Mouse (Mus musculus) lung, embryonic 16.5 days (tissue): ENCODE results near the gene Endog. TPM values are rescaled to one million over a fixed set of nuclear protein-coding genes. Genes with fewer than 3 reads are reported as not detected.
"Not testable (repeated sequence)": the region's sequence is repeated elsewhere in the genome, so short reads cannot be mapped to it uniquely, and the experiment has no call there.

Source experiments
- ATAC-seq: fragments of 200-750 bp; cut with Nextera tagmentation; 2 replicates; pipeline ENCODE4 v1.8.0; 2017; ENCODE audit warnings: low read depth, mild to moderate bottlenecking, moderate library complexity
- H3K27ac ChIP-seq: fragments of 300-500 bp; sonication (generic); 2 replicates; pipeline ENCODE4 v1.5.1; 2014; ENCODE audit warnings: mild to moderate bottlenecking, control low read depth, low read length
- H3K27me3 ChIP-seq: fragments of 300-500 bp; sonication (generic); 2 replicates; pipeline ENCODE4 v1.6.1; 2014; ENCODE audit warnings: low read depth, low read length, mixed read lengths; ENCODE audit not compliant: control insufficient read depth, insufficient read depth
- H3K36me3 ChIP-seq: fragments of 300-500 bp; sonication (generic); 2 replicates; pipeline ENCODE4 v1.6.1; 2014; ENCODE audit warnings: low read length; ENCODE audit not compliant: control insufficient read depth, insufficient read depth
- H3K4me1 ChIP-seq: fragments of 300-500 bp; sonication (generic); replicated peaks from 2 replicates; pipeline ENCODE4 v1.6.1; 2014; ENCODE audit warnings: low read length, mixed read lengths; ENCODE audit not compliant: control insufficient read depth, insufficient read depth
- H3K4me2 ChIP-seq: fragments of 300-500 bp; sonication (generic); 2 replicates; pipeline ENCODE4 v1.6.1; 2014; ENCODE audit warnings: low read depth, low read length, control low read depth
- H3K4me3 ChIP-seq: fragments of 300-500 bp; sonication (generic); 2 replicates; pipeline ENCODE4 v1.5.1; 2014; ENCODE audit warnings: mild to moderate bottlenecking, low read length, control low read depth
- H3K9ac ChIP-seq: fragments of 300-500 bp; sonication (generic); 2 replicates; pipeline ENCODE4 v1.6.1; 2014; ENCODE audit warnings: low read length, control low read depth
- H3K9me3 ChIP-seq: fragments of 300-500 bp; sonication (generic); 2 replicates; pipeline ENCODE4 v1.6.1; 2016; ENCODE audit warnings: low read length; ENCODE audit not compliant: control insufficient read depth
- WGBS: fragments of 180-500 bp; shearing (Covaris S2); extraction: QIAGEN DNeasy Blood & Tissue Kit; methylation state at CpG from one replicate; pipeline ENCODE4 v1.1.7; 2014; 5-methylcytosine and 5-hydroxymethylcytosine counted together
- polyA plus RNA-seq: library from polyadenylated mRNA; unstranded; fragments of >200 nt; fragmentation: Nextera tagmentation; extraction: Ambion mirVana; gene quantifications from 2 replicates; pipeline ENCODE4 v1.2.1, GENCODE M21; 2015

Endog gene
- polyA plus RNA-seq, 1 experiment from 2014 or later, result 13.3 TPM

- 0% methylated on average over 39 of the region's 46 CpGs for WGBS
Measured at GRCm38 (mm10) chr2:30133613-30134377, 37.5 kb upstream of the Endog start, which contains the start of gene Tbc1d13. Gene Tbc1d13 (plus strand): TSS chr2:30133746.

DNA sequence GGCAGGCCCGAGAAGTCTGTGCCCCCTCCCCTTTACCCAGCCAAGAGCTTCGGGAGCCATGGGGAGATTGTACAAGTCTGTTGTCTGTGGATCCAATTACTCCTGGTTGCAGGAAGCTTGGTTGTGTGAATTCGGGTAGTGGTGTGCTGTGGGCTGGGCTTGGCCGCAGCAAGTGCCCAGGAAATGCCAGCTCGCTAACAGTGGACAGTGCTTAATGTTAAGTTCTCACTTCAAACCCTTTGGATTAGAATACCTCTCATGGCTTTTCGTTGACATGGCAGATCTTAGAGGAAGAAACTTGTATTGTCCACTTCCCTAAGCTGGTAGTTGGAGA is 36.9 kb upstream of the Endog start:
- WGBS, result 9% methylated on average over 6 of the region's 6 CpGs
- H3K9ac ChIP-seq, result peak overlapping the region; percentile 92
- peaks cover 12% of the 10 kb centered on the region for H3K36me3 ChIP-seq
- H3K9me3 ChIP-seq, result no peaks in the 10 kb centered on the region
- H3K4me1 ChIP-seq, result peaks cover 11% of the 10 kb centered on the region
- H3K27ac ChIP-seq, result peak overlapping the region; percentile 80
- peak overlapping the region; percentile 73 for H3K4me2 ChIP-seq
- H3K4me3 ChIP-seq, result peak overlapping the region; percentile 97
- no peak for ATAC-seq
- H3K27me3 ChIP-seq, result no peaks in the 10 kb centered on the region

More at GRCm38 (mm10) chr2:30133613-30134377, 37.5 kb upstream of the Endog start, which contains the start of gene Tbc1d13:
- Histone ChIP-seq H3K36me3 (peaks cover 12% of the 10 kb centered on the region), H3K27ac (peak within 1 kb of the TSS; percentile 80), H3K4me2 (peak within 1 kb of the TSS; percentile 73), H3K4me1 (peaks cover 11% of the 10 kb centered on the region), H3K27me3 (no peaks in the 10 kb centered on the region), H3K4me3 (peak within 1 kb of the TSS; percentile 97), H3K9ac (peak within 1 kb of the TSS; percentile 92), H3K9me3 (no peaks in the 10 kb centered on the region)
- peak; percentile 97 for ATAC-seq

GRCm38 (mm10) chr2:30134928-30135620 is 36.2 kb upstream of the Endog start:
- H3K4me3 ChIP-seq, result peak overlapping the region; percentile 97
- peaks cover 12% of the 10 kb centered on the region for H3K36me3 ChIP-seq
- 57% methylated on average over 10 of the region's 10 CpGs for WGBS
- H3K27ac ChIP-seq, result peak overlapping the region; percentile 13; the same call in 1 of the 2 replicates
- H3K27me3 ChIP-seq, result no peaks in the 10 kb centered on the region
- H3K4me1 ChIP-seq, result peaks cover 11% of the 10 kb centered on the region
- peak overlapping the region; percentile 73 for H3K4me2 ChIP-seq
- no peaks in the 10 kb centered on the region for H3K9me3 ChIP-seq
- ATAC-seq, result no peak
- H3K9ac ChIP-seq, result peak overlapping the region; percentile 92; the same call in 1 of the 2 replicates

DNA sequence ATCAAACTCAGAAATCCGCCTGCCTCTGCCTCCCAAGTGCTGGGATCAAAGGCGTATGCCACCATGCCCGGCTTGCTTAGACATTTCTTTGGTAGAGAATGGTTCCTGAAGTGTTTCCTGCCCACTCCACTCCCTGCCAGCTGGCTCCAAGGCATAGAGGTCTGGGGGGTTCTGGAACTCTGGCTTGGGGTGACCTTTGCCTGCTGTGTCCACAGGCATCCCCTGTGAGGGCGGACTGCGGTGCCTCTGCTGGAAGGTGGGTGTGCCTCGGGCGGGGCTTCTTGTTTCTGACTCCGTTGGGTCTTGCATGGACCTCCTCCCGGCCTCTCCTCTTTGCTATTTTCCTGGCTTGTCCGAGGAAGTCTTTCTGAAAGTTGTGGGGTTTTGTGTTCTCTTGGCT is 34.8 kb upstream of the Endog start:
- H3K9ac ChIP-seq, result no peak overlapping the region
- no peak overlapping the region for H3K27ac ChIP-seq
- peaks cover 11% of the 10 kb centered on the region for H3K4me1 ChIP-seq
- H3K4me3 ChIP-seq, result no peak overlapping the region
- H3K36me3 ChIP-seq, result peaks cover 16% of the 10 kb centered on the region
- no peaks in the 10 kb centered on the region for H3K27me3 ChIP-seq
- H3K4me2 ChIP-seq, result no peak overlapping the region
- WGBS, result 89% methylated on average over 10 of the region's 10 CpGs
- no peak for ATAC-seq
- no peaks in the 10 kb centered on the region for H3K9me3 ChIP-seq

DNA sequence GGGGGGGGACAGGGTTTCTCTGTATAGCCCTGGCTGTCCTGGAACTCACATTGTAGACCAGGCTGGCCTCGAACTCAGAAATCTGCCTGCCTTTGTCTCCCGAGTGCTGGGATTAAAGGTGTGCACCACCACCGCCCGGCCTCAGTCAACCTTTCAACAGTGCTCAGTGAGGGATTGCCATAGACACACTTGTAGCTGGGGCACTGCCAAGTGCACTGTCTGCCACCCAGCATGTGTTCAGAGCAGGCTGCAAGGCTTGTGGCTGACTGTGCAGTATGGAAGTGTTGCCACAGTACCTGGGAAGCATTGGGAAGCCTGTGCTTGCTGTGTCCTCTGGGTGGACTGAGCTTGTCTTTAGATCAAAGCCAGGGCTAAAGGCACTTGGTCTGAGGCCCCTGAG is 31.3 kb upstream of the Endog start:
- not testable (repeated sequence) for H3K4me1 ChIP-seq, H3K27ac ChIP-seq, ATAC-seq, H3K9ac ChIP-seq, H3K4me3 ChIP-seq, H3K4me2 ChIP-seq, H3K9me3 ChIP-seq, H3K27me3 ChIP-seq
- 94% methylated on average over 4 of the region's 4 CpGs for WGBS
- H3K36me3 ChIP-seq, result peaks cover 26% of the 10 kb centered on the region

- Histone ChIP-seq H3K4me1 (peaks cover 4% of the 10 kb centered on the region; the same call in 1 of the 2 replicates), H3K36me3 (peaks cover 30% of the 10 kb centered on the region), H3K27me3 (no peaks in the 10 kb centered on the region), H3K4me3 (no peak overlapping the region), H3K9ac (no peak overlapping the region), H3K27ac (no peak overlapping the region), H3K9me3 (no peaks in the 10 kb centered on the region), H3K4me2 (no peak overlapping the region)
- 98% methylated on average over 4 of the region's 4 CpGs for WGBS
- no peak for ATAC-seq
Measured at GRCm38 (mm10) chr2:30144436-30144835, 26.9 kb upstream of the Endog start.

DNA sequence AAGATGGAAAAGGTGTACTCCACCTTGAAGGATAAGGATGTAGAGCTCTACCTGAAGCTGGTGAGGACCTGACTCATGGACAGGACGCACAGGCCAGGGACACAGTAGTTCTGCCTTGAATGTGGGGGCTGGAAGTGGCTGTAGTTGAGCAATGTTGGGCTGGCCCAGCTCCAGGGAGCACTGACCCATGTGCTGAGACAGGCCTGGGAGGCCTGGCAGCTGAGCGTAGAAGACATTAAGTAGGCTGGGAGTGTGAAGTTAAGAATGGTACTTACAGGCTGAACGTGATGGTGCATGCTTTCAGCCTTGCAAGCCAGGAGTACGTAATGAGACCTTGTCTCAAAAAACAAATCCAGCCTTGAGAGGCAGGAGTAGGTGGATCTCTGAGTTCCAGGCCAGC is 23.8 kb upstream of the Endog start:
- H3K27ac ChIP-seq, result no peak overlapping the region
- H3K4me3 ChIP-seq, result no peak overlapping the region
- peak; percentile 87 for ATAC-seq
- WGBS, result 65% methylated on average over 4 of the region's 4 CpGs
- no peak overlapping the region for H3K9ac ChIP-seq
- H3K36me3 ChIP-seq, result peaks cover 39% of the 10 kb centered on the region
- no peaks in the 10 kb centered on the region for H3K9me3 ChIP-seq
- no peaks in the 10 kb centered on the region for H3K27me3 ChIP-seq
- peaks cover 4% of the 10 kb centered on the region; the same call in 1 of the 2 replicates for H3K4me1 ChIP-seq
- H3K4me2 ChIP-seq, result no peak overlapping the region

- 84% methylated on average over 11 of the region's 11 CpGs for WGBS
- Histone ChIP-seq H3K27ac (no peak overlapping the region), H3K36me3 (peaks cover 29% of the 10 kb centered on the region), H3K4me2 (no peak overlapping the region), H3K9me3 (no peaks in the 10 kb centered on the region), H3K27me3 (no peaks in the 10 kb centered on the region), H3K4me1 (peaks cover 4% of the 10 kb centered on the region; the same call in 1 of the 2 replicates), H3K4me3 (no peak overlapping the region), H3K9ac (no peak overlapping the region)
- no peak for ATAC-seq
Measured at GRCm38 (mm10) chr2:30151840-30152239, 19.5 kb upstream of the Endog start.

DNA sequence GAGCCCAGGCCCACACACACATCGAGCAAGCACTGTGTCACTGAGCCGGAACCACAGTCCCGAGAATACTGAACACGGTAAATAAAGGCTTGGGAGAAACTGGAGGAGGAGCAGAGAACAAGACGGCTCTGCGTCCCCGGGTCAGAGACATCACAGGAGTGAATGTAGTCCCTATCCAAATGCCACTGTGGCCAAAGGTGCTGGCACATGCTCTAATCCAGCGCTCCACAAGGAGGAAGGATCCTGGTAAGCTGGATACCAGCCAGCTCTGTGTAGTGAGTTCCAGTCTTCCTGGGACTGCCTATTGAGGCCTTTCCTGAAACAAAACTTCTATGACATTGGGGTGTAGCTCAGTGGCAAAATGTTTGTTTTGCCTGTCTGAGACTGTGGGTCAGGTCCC is 18.7 kb upstream of the Endog start:
- no peak overlapping the region for H3K4me2 ChIP-seq
- peaks cover 25% of the 10 kb centered on the region for H3K36me3 ChIP-seq
- H3K4me3 ChIP-seq, result no peak overlapping the region
- H3K27ac ChIP-seq, result no peak overlapping the region; the same call in 1 of the 2 replicates
- no peaks in the 10 kb centered on the region for H3K27me3 ChIP-seq
- H3K9me3 ChIP-seq, result no peaks in the 10 kb centered on the region
- WGBS, result 68% methylated on average over 8 of the region's 8 CpGs
- no peak overlapping the region for H3K9ac ChIP-seq
- H3K4me1 ChIP-seq, result no peaks in the 10 kb centered on the region
- no peak for ATAC-seq
